Mouse (Mus musculus): ENCODE measurements around the gene Slbp.

The Slbp gene

DNA sequence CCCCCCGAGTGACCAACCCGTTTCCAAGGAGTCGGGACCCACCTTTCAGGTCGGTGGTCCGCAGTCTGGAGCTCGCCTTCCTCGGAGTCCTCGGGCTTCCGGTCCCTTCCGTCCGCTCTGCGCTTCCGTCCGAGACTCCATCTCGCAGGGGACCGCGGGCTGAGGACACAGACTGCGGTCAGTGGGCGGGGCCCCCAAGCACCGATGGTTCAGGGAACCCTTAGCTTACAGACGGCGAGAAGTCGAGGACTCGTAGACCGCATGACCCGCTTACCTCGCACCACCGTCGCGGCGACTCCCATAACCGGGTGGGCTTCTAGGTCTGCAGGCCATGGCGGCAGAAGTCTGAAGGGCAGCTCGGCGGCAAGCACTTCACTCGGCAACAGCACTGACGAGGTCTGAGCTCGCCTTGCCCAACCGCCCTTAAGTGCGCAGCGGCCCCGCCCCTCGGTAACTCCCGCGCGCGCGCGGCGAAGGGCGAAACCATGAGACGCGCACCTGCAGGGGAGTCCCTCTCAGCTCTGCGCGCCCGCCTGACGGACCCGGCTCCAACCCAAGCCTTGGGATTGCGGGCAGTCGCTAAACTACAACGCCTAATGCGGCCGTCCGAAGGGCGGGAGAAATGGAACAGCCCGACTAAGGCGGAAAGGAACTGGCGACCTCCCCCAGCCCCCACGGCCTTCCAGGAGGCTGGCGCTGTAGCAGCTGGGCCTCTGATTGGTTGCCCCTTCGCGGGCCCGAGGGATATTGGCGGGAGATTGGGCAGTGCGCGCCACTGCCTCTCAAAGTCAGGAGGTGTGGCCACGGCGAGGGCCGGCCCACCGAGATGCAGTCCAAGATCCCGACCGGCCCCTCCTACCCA lies at the start of gene Slbp:
Gene Slbp (minus strand): TSS at position 654 of the 862 bp plus-strand sequence.
- peak; percentile 100 for DNase-seq

DNA sequence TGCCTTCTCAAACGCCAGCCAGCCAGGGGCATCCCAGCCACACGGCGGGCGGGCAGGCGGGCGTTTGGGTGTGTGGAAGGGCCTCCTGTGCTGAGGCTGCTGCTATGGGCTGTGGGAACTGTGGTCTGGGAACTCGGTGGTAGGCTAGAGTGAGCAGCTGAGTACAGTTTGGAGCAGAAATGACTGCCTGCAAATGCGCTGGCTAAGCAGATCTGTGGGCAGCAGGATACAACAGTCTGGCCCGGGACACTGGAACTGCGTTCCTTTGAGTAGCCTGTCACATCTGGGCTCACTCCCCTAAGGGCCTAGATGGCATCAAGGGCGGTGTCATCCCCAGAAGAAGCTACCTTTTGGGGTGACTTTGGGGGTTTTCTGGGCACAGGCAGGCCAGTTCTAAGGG lies 49.5 kb upstream of the Slbp start:
- DNase-seq = no peak

DNA sequence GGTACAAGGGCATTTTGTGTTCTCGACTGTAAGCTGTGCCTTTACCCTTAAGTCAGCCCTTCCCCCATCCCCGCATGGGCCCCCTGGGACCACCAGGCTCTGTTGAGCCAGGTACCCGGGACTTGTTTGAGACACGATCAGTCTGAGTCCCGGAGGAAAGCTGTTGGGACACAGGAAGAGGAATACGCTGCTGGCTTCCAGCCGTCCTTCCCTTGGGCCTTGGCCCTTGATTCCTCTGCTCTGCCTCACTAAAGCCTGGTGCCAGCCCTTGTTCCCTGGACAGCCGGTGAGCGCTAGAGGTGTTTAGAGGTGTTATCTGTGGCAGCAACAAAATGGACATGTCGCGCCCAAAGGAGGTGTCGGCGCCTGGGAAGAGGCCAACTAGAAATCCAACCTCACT lies 47.6 kb upstream of the Slbp start:
- peak; percentile 92 for DNase-seq

DNA sequence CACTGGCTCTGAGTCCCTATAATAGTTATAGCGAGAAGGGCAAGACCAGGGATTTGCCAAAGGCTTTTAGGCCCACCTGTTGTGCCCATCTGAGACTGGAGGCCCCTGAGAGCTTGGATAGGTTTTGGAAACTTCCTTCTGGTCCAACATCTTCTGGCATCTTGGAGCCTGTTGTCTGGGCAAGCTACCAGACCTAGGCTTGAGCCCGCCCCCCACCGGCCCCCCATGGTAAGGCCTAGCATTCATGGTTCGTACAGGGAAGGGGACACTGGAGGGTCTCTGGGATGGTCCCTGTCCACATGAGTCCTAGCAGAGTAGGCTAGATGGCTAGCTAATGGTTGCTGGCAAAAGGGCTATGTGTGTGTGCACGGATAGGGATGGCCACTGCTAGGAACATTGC lies 46.3 kb upstream of the Slbp start:
- no peak for DNase-seq

GRCm38 (mm10) chr5:33697947-33698512 lies 45.7 kb upstream of the Slbp start:
- no peak for DNase-seq

DNA sequence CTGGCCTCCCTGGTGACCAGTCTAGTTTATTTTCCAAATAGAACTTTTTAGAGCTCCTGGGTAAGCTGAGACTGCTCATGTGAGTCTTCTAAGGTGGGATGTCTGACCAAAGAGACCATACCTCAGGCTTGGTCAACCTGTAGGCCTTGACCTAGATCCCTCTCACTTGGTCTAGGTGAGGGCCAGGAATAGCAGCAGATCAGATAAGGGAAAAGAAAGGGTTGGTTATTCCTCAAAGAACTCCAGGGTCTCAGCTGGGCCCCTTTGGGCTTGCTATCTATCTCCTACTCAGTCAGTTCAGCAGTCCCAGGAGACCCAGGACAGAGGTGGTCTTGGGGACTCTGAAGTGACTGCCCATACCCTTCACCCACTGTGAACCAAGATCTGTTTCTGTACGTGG lies 45.2 kb upstream of the Slbp start:
- no peak for DNase-seq

DNA sequence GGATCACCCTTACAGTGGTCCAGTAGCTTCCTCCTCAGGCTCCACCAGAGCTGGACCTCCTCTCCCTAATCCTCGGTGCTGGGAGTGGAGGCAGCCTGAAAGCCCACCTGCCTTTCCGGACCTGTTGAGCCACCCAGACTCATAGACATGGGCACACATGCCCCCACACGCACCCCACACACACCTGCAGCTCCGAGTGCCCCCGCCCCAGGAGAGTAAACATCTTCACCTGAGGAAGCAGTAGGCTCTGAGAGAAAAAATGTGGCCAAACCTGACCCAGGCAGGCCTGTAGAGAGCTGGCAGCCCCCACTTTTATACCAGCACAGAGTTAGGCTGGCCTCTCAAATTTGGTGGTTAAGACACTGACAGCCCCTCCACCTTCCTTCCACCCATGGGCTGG lies 44.1 kb upstream of the Slbp start:
- no peak for DNase-seq

GRCm38 (mm10) chr5:33695718-33696121 lies 43.3 kb upstream of the Slbp start:
- DNase-seq = no peak

DNA sequence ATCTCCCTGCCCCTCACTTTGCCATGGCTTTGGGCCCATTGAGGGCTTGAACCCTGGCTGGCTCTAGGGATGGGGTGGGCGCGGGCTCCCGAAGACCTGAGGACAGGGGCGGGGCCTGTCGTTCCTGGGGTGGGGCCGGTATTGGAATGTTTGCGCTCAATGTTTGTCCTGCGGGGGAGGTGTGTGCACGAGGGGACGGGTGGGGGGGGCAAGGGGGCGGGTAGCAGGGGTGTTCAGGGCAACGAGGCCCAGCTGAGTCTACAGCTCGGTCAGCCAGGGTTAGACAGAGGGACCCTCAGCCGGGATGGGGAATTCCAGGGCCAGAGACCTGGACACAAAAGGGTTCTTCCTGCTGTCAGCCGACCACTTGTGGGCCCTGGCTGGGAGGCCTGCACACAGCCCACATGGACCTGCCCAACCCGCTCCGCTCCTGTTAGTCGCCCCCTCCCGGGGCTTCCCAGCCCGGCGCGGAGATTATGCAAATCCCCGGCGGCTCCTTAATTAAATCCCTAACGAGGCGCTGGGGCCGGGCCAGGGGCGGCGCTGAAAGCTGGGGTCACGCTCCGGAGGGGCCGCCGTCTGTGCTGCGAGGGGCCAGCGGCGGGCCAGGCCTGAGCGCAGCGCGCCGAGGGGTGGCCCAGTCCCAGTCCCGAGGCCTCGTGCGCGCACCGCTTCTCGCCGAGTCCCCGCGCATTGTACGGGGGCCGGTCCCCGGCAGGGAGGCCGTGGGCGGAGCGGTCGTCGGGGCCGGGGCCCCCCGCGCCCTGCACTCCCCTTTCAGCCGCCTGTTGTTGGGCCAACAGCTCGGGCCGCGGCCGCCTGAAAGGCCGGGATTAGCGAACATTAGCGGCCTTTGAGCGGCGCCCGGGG lies 42.7 kb upstream of the Slbp start:
- peak; percentile 96 for DNase-seq

GRCm38 (mm10) chr5:33694461-33694847 lies 42.1 kb upstream of the Slbp start:
- DNase-seq = no peak

DNA sequence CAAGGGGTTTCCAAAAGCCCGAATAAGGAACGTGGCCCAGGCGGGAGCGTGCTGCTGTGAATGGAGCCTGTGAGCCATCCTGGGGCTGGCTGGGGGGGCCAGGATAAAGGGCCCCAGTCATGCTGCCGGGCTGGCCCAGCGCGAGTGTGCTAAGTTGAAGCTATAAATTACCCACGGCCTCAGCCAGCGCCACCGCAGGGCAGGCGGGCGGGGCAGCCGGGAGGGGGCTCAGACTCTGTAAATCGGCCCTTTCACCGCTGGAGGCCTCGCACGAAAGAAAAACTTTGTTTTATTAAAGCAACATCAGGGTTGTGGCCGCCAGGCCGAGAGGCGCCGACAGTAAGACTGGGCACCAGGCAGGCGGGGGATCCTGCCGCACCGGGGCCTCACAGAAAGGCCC lies 40.0 kb upstream of the Slbp start:
- no peak for DNase-seq

DNA sequence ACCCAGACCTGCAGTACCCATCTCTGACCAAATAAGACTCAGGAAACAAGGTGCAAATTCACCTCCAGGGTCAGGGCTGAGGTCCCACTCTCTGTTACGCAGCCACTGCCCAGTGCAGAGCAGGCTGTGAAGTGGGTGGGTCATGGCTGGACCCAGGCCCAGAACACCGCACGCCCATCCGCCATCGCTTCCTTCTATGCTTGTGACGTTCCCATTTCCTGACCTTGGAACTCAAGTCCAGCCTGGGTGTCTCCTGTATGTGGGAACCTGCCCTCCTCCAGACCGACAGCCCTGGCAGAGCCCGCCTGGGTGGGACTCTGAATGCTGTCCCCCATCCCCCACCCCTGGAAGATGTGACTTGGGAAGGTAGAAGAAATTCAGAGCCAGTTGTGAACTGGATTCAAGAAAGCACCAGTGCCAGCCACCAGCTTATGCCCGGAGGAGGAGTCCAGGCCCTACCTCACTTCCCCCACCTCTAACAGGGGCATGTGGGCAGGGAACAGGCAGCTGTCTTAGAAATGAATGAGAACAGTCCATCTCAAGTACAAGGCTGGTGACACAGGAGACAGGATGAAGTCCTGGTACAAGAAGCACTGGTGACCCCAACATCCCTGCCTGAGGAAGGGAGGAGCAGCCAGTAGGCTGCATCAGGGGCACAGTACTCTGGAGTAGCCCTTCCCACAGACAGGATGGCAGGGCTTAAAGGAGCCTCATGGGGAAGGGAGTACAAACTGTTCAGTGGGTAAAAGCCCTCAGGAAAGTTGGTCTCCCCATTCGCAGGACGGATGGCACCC lies 37.7 kb upstream of the Slbp start:
- peak; percentile 99 for DNase-seq

DNA sequence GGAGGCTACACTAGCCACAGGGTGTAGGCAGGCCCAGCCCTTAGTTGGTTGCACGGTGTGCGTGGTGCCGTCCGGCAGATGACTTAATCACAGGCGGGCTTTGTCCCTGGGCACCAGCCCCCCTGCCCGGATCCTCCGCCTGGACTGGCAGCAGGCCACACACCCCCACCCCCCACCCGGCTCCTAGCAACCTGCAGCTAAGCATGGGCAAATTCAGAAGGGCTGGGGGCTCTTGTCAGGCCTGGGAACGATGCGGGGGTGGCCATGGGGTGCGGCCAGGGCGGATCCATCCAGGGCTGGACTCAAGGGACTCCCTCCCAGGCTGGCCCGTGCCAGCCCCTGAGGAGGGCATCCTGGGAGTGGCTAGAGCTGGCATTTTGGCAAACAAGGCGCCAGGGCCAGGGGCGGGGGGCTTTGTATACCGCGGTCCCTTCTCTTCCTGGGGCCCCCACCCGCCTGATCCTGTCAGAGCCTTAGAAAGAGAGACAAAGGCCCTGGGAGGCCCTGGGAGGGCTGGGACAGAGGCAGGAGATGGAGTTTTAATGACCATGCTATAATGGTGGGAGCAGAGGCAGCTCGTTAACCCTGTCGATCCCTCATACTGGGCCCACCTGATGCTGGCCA lies 37.0 kb upstream of the Slbp start:
- DNase-seq = peak; percentile 97

DNA sequence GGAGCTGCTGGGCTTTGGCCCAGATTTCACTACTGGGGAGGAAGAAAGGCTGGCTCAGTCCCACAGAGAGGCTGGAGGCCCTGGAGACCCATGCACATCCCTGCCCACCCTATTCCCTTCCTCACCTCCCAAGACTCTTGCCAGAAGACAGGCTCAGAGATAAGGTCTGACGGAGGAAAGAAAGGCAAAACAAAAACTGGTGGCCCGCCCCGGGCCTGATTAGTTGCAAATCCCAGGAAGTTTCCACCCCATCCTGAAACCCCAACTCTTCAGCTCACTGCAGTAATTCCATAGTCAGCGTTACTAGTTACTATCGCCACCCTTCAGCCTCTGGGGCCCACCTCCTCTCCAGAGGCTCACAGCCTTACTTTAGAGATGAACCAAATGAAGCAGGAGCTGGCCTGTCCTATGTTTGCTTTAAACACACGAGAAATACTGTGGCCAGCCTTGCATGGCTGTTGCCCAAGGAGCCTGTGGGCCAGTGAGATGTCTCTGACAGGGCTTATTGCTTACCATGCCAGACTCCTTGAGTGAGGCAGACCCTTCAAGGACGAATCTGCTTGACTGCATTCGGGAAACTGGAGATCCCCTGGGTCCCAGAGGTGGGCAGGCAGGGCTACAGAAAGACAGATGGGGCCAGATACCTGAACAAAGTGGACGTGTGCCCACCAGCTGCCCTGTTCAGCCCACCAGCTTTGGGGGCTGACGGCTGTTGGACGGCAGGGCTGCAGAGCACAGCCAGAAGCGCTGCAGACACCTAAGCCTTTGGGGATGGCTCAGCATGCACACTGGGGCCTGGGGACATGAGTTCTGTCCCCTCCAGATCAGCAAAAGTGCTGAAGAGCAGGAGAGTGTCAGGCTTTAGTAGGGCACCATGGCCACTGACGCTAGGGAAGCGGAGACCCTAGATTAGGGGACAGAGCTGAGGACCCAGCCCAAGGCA lies 36.2 kb upstream of the Slbp start:
- DNase-seq = peak; percentile 93

GRCm38 (mm10) chr5:33687142-33687541 lies 34.8 kb upstream of the Slbp start:
- DNase-seq = no peak

GRCm38 (mm10) chr5:33684932-33685331 lies 32.6 kb upstream of the Slbp start:
- DNase-seq = no peak

DNA sequence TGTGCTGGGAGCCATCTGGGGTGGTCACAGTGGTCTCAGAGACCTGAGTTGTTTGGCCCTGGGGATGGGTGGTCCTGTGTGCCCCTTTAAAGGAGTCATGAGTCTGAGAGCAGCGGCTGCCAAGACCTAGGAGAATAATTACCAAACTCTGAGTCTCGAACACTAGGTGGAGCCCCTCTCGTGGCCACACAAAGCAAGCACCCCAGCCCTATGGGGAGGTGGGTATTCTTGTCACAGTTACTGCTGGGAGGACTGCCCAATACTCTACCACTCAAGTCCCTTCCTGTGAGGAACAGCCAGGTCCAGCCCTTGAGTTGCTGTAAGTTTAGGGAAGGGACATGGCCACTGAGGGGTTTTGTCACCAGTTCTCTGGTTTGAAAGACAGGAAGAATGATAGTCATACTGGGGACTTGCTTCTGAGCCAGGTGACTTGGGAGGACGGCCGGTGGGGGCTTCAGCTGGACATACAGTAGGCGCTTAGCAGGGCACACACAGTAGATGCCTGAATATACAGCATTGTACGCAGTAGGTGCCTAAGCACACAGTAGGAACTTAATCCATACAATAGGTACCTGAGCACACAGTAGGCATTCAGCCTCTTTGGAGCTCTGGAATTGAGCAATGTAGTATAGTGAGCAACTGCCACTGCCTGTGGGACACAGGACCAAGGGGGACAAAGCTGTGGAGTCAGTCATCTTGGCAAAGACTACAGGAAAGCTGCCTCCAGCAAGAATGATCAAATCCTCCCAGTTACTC lies 31.7 kb upstream of the Slbp start:
- no peak for DNase-seq

GRCm38 (mm10) chr5:33682963-33683362 lies 30.6 kb upstream of the Slbp start:
- DNase-seq = no peak

DNA sequence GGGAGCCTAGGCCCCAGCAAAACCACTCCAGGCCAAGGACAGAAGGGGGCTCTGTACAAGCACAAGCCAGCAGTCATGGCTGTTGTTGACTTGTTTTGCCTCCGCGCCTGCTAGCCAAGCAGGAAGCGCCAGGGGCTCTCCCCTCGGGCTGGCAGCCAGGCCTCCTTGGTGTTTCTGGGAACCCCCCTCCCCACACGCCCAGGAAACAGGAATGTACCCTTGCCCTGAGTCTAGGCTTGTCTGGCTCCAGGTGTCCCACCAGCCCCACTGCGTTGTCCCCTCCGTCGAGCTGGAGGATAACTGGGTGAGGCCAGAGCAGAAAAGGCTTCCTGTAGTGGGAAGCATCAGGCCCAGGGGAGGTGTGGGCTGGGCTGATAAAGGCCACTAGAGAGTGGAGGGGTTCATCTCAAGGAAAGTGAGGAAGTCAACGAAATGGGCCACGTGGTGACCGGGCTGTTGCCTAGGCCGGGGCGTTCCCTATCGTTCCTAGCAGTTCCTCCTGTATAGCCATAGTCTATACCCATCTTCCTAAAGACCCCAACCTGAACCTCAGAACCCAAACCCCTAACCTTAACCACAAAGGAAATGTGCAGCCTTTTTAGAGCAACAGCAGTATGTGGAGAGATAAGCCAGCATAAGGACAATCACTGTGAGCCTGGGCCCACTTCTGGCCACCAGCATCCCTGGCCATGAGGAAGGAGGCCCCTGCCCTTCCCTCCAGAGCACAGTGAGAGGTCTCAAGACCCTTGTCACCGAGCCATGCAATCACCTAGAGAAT lies 29.4 kb upstream of the Slbp start:
- DNase-seq = no peak

DNA sequence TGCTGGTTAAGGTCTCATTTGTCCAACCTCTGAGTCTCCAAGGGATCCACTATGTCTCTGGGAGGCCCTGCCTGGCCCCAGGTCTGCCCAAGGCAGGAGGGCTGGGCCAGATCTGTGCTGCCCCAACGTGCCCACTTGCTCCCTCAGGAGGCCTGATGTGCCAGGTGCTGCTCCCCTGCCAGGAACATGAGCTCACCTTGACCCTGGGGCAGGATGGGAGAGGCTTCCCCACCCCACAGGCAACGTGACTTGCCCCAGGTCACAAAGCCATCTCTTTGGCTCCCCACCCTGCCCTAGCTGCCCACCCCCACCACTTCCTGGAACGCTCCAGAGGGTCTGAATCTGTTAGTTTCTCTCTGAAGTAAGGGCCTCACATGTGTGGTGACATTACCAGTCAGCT lies 28.7 kb upstream of the Slbp start:
- peak; percentile 93 for DNase-seq
